Mouse (Mus musculus) embryonic fibroblast, embryonic 13.5 days (primary cell): ENCODE results near the gene Rnf115.

ENCODE experiments used
- CTCF ChIP-seq: IDR thresholded peaks from 2 replicates; pipeline ENCODE4 v1.5.1; 2011; ENCODE audit warnings: mild to moderate bottlenecking, control low read depth, low read length, moderate library complexity, borderline replicate concordance; ENCODE audit not compliant: insufficient read depth
- POLR2A ChIP-seq: IDR thresholded peaks from 2 replicates; pipeline ENCODE4 v1.6.1; 2011; ENCODE audit warnings: low read depth, mild to moderate bottlenecking, control low read depth, low read length, moderate library complexity

- no peak for TF ChIP-seq CTCF
- TF ChIP-seq POLR2A = no peak
These were observed 83.8 kb downstream of the Rnf115 start for GRCm38 (mm10) chr3:96811232-96811631.
